Mouse (Mus musculus): ENCODE measurements around the gene Ddc. TPM values are rescaled to one million over a fixed set of nuclear protein-coding genes. Genes with fewer than 3 reads are reported as not detected.
A peak's percentile ranks its signal among the peaks of the same experiment; 100 is the strongest.

The Ddc gene
- total RNA-seq, 1 experiment from 2014 or later = not detected

GRCm38 (mm10) chr11:11853731-11854461 lies 44.0 kb downstream of the Ddc start:
- no peak for ATAC-seq (replicated peaks; ENCODE audit: insufficient number of reproducible peaks, low FRiP score, low TSS enrichment, poor library complexity, severe bottlenecking)

DNA sequence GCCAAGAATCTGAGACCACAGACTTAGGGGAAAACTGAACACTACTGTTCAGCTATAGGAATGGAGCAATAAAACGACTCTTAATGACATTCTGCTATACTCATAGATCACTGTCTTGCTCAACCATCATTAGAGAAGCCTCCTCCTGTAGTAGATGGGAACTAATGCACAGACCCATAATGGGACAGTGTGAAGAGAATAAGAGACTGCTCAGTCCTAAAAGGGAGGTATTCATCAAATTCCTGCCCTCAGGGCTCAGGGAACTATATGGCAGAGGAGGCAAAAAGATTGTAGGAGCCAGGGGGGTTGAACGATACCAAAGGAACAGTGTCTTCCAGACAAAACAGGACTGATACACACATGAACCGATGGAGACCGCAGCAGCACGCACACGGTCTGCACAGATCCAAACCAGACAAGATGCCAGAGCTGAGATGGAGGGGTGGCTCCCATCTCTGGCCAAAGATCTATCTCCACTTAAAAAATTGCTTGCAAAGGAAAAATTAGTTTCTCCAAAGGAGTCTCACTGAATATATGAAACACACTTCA lies 45.9 kb downstream of the Ddc start:
- no peak for ATAC-seq (replicated peaks; ENCODE audit: insufficient number of reproducible peaks, low FRiP score, low TSS enrichment, poor library complexity, severe bottlenecking)

GRCm38 (mm10) chr11:11850476-11851267 lies 47.3 kb downstream of the Ddc start:
- no peak for ATAC-seq (replicated peaks; ENCODE audit: insufficient number of reproducible peaks, low FRiP score, low TSS enrichment, poor library complexity, severe bottlenecking)

DNA sequence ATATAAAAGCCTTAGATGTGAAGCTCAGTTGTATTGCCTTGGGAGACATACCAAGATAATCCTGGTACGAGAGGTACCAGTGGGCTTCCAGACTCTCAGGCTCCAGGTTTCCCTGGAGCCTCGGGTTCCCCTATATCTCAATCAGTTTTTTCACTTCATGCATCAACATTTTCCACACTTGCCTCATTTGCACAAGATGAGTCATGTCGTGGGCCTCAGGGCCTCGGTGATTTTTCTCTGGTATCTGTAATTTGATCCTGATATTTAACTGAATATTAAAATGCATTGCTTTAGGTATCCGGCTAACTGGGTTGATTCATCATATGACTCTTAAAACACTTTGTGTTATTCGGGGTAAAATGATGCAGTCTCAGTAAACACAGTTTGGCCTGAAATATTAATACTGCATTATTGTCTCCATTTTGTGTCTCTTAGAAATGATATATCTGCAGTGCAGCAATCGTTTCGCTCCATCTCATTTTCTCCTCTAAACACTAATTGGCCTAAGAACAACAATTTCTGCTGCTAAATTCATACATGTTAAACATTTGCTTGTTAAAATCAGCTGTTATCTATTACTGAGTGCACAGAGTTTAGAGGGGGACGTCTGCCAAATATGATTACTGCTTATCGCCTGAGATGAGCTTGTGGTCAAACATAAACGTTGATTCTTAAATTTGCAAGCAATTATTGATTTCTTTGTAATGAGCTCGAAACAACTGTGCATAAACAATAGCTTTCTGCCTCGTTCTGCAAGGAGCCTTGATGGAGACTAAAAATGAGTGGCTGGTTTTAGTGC lies 48.2 kb downstream of the Ddc start:
- no peak for ATAC-seq (replicated peaks; ENCODE audit: insufficient number of reproducible peaks, low FRiP score, low TSS enrichment, poor library complexity, severe bottlenecking)

GRCm38 (mm10) chr11:11848467-11848866 lies 49.5 kb downstream of the Ddc start:
- no peak for ATAC-seq (replicated peaks; ENCODE audit: insufficient number of reproducible peaks, low FRiP score, low TSS enrichment, poor library complexity, severe bottlenecking)

GRCm38 (mm10) chr11:11845044-11845443 lies 52.9 kb downstream of the Ddc start:
- ATAC-seq (replicated peaks; ENCODE audit: insufficient number of reproducible peaks, low FRiP score, low TSS enrichment, poor library complexity, severe bottlenecking) = no peak

DNA sequence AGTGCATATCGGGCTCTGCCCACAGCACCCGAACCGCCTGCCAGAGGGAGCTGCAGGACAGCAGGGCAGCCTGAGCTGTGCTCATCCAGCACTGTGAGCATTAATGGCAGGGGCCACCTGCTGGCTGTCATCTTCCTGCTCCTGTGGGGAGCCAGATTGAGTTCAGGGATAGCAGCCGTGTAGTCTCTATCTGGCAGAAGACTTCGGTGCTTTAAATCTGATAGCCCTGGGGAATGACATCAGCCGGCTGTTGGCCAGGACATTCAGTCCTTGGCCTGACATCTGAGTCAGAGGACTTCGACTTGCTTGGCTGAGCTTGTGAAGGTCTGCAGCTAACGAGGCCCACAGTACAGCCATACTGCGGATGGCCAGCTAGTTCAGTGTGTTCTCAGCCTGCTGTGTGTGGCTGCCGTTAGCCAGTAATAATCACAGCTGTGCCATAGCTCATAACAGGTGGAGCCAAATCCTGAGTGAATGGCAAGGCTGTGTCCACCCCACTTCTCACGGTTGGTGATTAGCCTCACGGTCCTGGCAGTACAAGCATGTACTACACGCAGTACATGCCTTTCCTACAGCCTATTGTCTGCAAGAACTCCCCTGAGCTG lies 53.5 kb downstream of the Ddc start:
- no peak for ATAC-seq (replicated peaks; ENCODE audit: insufficient number of reproducible peaks, low FRiP score, low TSS enrichment, poor library complexity, severe bottlenecking)

DNA sequence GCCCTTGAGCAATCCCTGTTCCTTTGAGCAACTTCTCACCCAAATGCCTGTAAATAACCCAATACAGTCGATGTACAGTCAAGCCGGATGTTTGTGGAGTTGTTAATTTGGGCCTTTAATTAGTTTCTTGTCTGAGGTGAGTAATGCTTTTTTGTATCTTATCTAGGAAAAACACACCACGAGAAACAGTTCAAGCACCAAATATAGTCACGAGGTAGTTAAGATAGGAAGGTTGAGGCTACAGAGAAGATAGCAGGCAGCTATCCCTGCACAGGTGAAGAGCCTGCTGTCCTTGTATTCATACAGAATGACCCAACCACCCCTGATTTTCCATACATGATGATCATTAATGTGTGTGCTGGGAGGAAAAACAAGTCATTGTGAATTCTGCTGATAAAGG lies 56.4 kb downstream of the Ddc start:
- no peak for ATAC-seq (replicated peaks; ENCODE audit: insufficient number of reproducible peaks, low FRiP score, low TSS enrichment, poor library complexity, severe bottlenecking)

DNA sequence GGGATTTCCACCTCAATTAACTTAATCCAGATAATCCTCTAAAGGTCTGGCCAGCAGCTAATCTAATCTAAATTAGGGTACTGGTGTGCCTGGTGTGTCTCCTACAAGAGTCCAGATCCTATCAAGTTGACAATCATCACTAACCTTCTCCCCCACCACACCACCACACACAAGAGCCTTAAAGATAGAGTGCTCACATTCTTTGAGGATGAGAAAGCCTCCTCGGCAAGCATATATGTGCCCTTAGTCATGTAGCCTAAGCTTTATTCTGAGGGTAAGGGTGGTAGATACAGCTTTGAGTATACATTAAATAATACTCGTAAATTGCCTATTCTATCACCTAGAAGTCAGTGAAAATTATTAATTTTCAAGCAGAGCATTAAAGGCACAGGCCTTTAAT lies 57.2 kb downstream of the Ddc start:
- ATAC-seq (replicated peaks; ENCODE audit: insufficient number of reproducible peaks, low FRiP score, low TSS enrichment, poor library complexity, severe bottlenecking) = no peak

- no peak for ATAC-seq (replicated peaks; ENCODE audit: insufficient number of reproducible peaks, low FRiP score, low TSS enrichment, poor library complexity, severe bottlenecking)
Observed at GRCm38 (mm10) chr11:11839874-11840273, 58.1 kb downstream of the Ddc start.

GRCm38 (mm10) chr11:11837384-11837783 lies 60.6 kb downstream of the Ddc start:
- ATAC-seq (replicated peaks; ENCODE audit: insufficient number of reproducible peaks, low FRiP score, low TSS enrichment, poor library complexity, severe bottlenecking) = no peak

- 0 out of 2 replicates have a peak, but pooled peaks have one; percentile 35 for ATAC-seq (replicated peaks; ENCODE audit: insufficient number of reproducible peaks, low FRiP score, low TSS enrichment, poor library complexity, severe bottlenecking)
Observed at GRCm38 (mm10) chr11:11836713-11837370, 61.1 kb downstream of the Ddc start.

DNA sequence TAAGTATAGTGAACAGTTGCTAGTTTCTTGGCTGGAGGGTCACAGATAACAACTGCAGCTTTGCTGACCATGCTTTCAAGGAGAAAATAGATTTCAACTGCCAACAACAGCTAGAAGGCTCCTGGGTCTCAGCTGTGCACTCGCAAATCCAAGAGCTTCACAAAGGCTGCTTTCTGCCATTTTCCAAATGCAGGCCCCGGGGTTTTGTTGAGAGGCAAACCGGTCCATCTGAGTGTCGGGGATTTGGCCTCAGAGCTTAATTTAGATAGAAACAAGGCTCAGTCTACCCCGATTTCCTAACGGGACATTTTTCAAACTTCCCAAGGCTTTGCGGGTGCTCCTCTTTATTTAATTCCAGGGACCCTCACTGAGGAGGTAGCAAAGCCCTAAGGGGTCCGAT lies 61.7 kb downstream of the Ddc start:
- no peak for ATAC-seq (replicated peaks; ENCODE audit: insufficient number of reproducible peaks, low FRiP score, low TSS enrichment, poor library complexity, severe bottlenecking)

DNA sequence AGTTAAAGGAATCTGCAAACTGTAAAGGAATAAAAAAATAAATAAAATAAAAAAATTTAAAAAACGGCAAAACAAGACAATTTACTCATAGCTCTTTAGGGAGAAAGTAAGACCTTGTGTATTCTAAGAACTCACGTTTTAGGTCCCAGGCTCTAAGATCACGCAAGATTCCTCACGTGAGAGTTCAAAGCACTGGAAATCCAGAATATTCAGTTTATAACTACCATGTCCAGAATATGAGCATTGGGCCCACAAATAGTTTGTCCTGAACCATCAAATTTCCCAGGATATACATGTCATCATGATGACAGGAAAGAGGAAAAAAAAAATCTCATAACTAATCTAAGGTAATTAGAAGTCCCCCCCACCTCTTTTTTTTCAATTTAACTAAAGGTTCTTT lies 62.2 kb downstream of the Ddc start:
- no peak for ATAC-seq (replicated peaks; ENCODE audit: insufficient number of reproducible peaks, low FRiP score, low TSS enrichment, poor library complexity, severe bottlenecking)

DNA sequence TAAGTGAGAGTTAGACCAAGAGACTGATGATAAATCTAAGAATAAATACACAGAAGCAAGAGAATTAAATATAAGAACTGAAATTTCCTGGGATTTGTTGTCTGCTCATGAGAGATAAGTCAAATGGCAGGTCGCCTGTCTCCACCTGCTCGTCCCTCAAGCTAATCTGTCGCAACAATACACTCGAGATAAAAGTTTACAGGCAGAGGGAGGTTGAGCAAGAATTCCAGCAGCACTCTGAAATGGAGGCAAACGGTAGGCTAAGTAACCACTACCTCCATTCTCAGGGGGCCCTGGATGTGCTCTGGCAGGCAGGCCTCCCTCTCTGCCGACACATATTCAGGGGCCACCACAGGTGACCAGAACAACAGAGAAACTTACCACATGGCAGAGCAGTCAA lies 62.6 kb downstream of the Ddc start:
- no peak for ATAC-seq (replicated peaks; ENCODE audit: insufficient number of reproducible peaks, low FRiP score, low TSS enrichment, poor library complexity, severe bottlenecking)

DNA sequence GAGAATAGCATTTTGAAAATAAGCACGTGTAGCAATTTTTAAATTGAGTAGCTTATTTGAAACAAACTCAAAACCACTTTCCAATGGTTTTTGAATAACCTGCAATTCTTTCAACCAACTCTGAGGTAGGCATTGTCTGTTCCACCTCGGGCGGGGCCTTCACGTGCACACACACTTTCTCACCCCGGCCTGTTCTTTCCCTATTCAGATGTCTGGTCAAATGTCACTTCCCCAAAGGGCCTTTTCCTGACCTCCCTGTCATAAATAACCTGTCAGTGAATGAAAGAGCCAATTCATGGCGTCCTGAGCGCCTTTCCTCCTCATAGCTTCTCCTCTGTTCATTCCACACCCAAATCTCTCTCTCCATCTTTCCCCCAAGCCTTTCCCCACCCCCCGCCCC lies 64.8 kb downstream of the Ddc start:
- ATAC-seq (replicated peaks; ENCODE audit: insufficient number of reproducible peaks, low FRiP score, low TSS enrichment, poor library complexity, severe bottlenecking) = no peak

- no peak for ATAC-seq (replicated peaks; ENCODE audit: insufficient number of reproducible peaks, low FRiP score, low TSS enrichment, poor library complexity, severe bottlenecking)
Observed at GRCm38 (mm10) chr11:11832755-11833084, 65.2 kb downstream of the Ddc start.

DNA sequence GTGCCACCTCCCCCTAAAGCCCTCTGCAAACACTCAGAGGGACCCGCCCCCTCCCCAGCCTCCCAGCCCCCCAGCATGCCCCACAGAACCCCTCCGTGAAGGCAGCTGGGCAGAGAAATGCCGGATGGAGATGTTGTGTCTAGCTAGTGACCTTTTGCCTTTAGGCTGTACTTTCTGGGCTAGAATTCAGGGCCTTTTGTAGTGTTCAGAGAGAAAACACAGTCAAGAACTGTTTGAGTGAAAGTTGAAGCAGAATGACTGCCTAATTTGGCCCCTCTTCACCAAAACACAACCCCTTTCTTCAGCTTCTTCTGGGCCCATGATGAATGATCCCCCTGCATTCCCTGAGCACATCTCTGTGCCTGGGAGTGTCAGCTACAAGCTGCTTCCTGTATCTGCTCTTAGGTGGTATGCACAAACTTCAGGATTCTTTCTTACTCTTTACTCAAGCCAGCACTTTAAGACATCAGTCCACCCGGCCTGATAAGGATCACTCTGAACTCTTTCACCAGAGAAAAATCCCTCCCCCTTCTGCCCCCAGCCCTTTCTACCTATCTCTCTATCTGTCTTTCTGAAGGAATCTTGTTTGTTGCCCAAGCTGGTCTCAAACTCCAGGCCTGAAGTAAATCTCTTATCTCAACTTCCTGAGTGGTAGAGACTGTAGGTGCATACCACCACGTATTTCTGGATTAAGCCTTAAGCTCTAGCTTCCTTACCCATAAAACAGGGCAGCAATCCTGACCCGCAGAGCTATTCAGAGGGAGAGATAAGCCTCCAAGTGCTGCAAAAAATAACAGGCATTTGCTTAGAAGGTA lies 65.8 kb downstream of the Ddc start:
- ATAC-seq (replicated peaks; ENCODE audit: insufficient number of reproducible peaks, low FRiP score, low TSS enrichment, poor library complexity, severe bottlenecking) = no peak

Data from monocyte, adult 5-6 weeks (primary cell).